Mouse (Mus musculus): ENCODE measurements around the gene Tmem170. TPM values are rescaled to one million over a fixed set of nuclear protein-coding genes. Genes with fewer than 3 reads are reported as not detected.

Tmem170 gene
- polyA plus RNA-seq, 1 experiment from 2014 or later: 4.3 TPM

Other genes with a start within 250 kb of the Tmem170 start
- 0.91 and 1.2 TPM in 2 replicates for gene Ldhd, start 246.4 kb downstream of the Tmem170 start, polyA plus RNA-seq (2015; fragmentation: Nextera tagmentation; extraction: Ambion mirVana)
- 25.1 and 25.9 TPM in 2 replicates for gene Zfp1, start 233.3 kb downstream of the Tmem170 start, polyA plus RNA-seq (2015; fragmentation: Nextera tagmentation; extraction: Ambion mirVana)
- gene Ctrb1, start 185.7 kb downstream of the Tmem170 start, polyA plus RNA-seq (2015; fragmentation: Nextera tagmentation; extraction: Ambion mirVana): 1.00 and 1.9 TPM in 2 replicates
- gene Bcar1, start 132.9 kb downstream of the Tmem170 start, polyA plus RNA-seq (2015; fragmentation: Nextera tagmentation; extraction: Ambion mirVana): 46.5 and 54.2 TPM in 2 replicates
- gene Cfdp1, start 22.5 kb downstream of the Tmem170 start, polyA plus RNA-seq (2015; fragmentation: Nextera tagmentation; extraction: Ambion mirVana): 201 TPM in 2 replicates
- gene Chst5, start 33.7 kb upstream of the Tmem170 start, polyA plus RNA-seq (2015; fragmentation: Nextera tagmentation; extraction: Ambion mirVana): 3.2 and 4.9 TPM in 2 replicates
- 17.6 and 18.9 TPM in 2 replicates for gene Tmem231, start 57.1 kb upstream of the Tmem170 start, polyA plus RNA-seq (2015; fragmentation: Nextera tagmentation; extraction: Ambion mirVana)
- gene Gabarapl2, start 64.0 kb upstream of the Tmem170 start, polyA plus RNA-seq (2015; fragmentation: Nextera tagmentation; extraction: Ambion mirVana): 431 and 452 TPM in 2 replicates
- gene Adat1, start 115.6 kb upstream of the Tmem170 start, polyA plus RNA-seq (2015; fragmentation: Nextera tagmentation; extraction: Ambion mirVana): 7.8 and 8.0 TPM in 2 replicates
- gene Kars, start 134.6 kb upstream of the Tmem170 start, polyA plus RNA-seq (2015; fragmentation: Nextera tagmentation; extraction: Ambion mirVana): 158 and 168 TPM in 2 replicates
- gene Terf2ip, start 134.6 kb upstream of the Tmem170 start, polyA plus RNA-seq (2015; fragmentation: Nextera tagmentation; extraction: Ambion mirVana): 63.9 and 68.4 TPM in 2 replicates
- 0.69 and 0.79 TPM in 2 replicates for gene Gm6793, start 138.3 kb upstream of the Tmem170 start, polyA plus RNA-seq (2015; fragmentation: Nextera tagmentation; extraction: Ambion mirVana)

All from hindbrain, embryonic 15.5 days (tissue).